9 mouse cellular contexts compared by ENCODE assay signal in the genomic region with DNA sequence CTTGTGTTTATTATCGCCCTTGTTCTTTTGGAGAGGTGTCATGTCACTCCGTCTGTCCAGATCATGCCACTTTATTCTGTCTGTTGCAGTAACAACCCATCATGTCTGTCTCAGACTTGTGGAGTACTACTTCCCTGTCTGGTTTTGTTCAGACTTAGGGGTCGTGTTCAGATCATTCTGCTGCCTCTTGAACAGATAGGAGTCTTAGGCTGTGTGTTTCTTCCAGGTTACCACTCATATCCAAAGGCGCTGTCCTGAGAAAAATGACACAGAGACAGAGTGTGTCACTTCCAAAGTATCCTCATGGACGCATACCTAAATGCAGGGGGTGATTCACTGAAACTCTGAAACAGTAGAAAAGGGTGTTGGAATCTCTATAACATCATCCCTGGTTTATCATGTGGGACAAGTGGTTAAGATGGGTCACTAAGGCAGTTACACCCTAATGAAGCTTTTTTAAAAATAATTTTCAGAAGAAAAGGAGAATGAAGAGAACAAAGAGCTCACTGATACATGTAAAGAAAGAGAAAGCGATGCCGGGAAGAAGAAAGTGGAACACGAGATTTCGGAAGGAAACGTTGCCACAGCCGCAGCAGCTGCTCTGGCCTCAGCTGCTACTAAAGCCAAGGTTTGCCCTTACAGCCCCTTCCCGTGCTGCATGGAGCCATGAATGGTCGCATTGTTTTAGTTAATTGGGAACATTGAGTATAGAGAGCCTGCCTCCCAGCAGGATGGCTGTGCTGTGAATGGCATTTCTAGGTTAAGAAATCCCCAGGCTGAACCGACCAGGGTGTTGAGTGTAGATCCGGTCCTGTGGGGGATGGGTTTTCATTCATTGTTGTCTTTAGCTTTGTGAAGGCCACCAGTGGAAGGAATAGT. TPM values are rescaled to one million over a fixed set of nuclear protein-coding genes. Genes with fewer than 3 reads are reported as not detected.
DNase-seq lines count a peak whose midpoint lies in the region; ATAC-seq and TF ChIP-seq lines count a peak whose summit lies in the region.
"Had no signal": no experiment of that assay in that cellular context is flagged by ENCODE, and none has a peak within 500 bp of the region (broad histone marks: within the 10 kb centered on the region; RNA-seq: fewer than 3 reads in every experiment).

No protein-coding gene starts in this region.

- H3K4me3 ChIP-seq in heart, embryonic 15.5 days: no peak overlapping the region
- no peak overlapping the region for H3K4me3 ChIP-seq in heart, adult 2 months
- no peak overlapping the region for H3K4me3 ChIP-seq in neural tube, embryonic 15.5 days (replicated peaks)
- no peak overlapping the region for H3K4me3 ChIP-seq in lung, postnatal 0 days (ENCODE audit: low read depth, low read length)

- no peak for ATAC-seq in heart, embryonic 15.5 days (replicated peaks; ENCODE audit: insufficient number of reproducible peaks, insufficient read depth, low FRiP score, low read depth)
- ATAC-seq in frontal cortex, adult (ENCODE audit: low TSS enrichment): peak; percentile 76
- peak; percentile 61; the same call in 1 of the 2 replicates for ATAC-seq in neural tube, embryonic 15.5 days (ENCODE audit: low FRiP score)
- no peak for ATAC-seq in lung, postnatal 0 days

- DNase-seq in heart, adult 2 months: no peak
- DNase-seq in left cerebral cortex, adult 8-10 months (ENCODE audit: low spot score in 2 of 2): peak; percentile 43 to 79
- no peak for DNase-seq in testis, postnatal 14 days (ENCODE audit: low spot score)
- no peak for DNase-seq in lung, postnatal 0 days (ENCODE audit: low spot score)
- no peak for DNase-seq in adrenal gland, adult (ENCODE audit: inconsistent age in 2 of 2, low spot score in 1 of 2)

- no peak for TF ChIP-seq CTCF in heart, adult 2 months (IDR thresholded peaks at IDR 0.05)
- TF ChIP-seq CTCF in lung, postnatal 0 days (IDR thresholded peaks at IDR 0.05): no peak

- peaks cover 60% of the 10 kb centered on the region for H3K36me3 ChIP-seq in heart, embryonic 15.5 days
- H3K36me3 ChIP-seq in heart, adult 2 months (ENCODE audit: control insufficient read depth, insufficient read depth, low read length): peaks cover 3% of the 10 kb centered on the region
- H3K36me3 ChIP-seq in neural tube, embryonic 15.5 days: peaks cover 68% of the 10 kb centered on the region
- peaks cover 31% of the 10 kb centered on the region; the same call in 1 of the 2 replicates for H3K36me3 ChIP-seq in lung, postnatal 0 days (ENCODE audit: insufficient read depth, low read length)

- no peaks in the 10 kb centered on the region for H3K79me2 ChIP-seq in heart, adult 2 months (replicated peaks; ENCODE audit: control insufficient read depth, insufficient read depth, low read length)

- no peak for TF ChIP-seq POLR2A in heart, adult 2 months (IDR thresholded peaks at IDR 0.05; ENCODE audit: insufficient read depth, low read depth, low read length)

- no peaks in the 10 kb centered on the region for H3K27me3 ChIP-seq in heart, embryonic 15.5 days
- no peaks in the 10 kb centered on the region for H3K27me3 ChIP-seq in heart, adult 2 months (ENCODE audit: control insufficient read depth, insufficient read depth, low read length)
- no peaks in the 10 kb centered on the region for H3K27me3 ChIP-seq in neural tube, embryonic 15.5 days (replicated peaks)
- H3K27me3 ChIP-seq in lung, postnatal 0 days (replicated peaks; ENCODE audit: insufficient read depth, low read length): no peaks in the 10 kb centered on the region
- H3K27me3 ChIP-seq: CH12.LX had no signal

- 59% methylated on average over 15 of the region's 15 CpGs for WGBS in heart, embryonic 15.5 days
- 68% methylated on average over 15 of the region's 15 CpGs for WGBS in heart, adult 2 months
- WGBS in neural tube, embryonic 15.5 days: 26% methylated on average over 15 of the region's 15 CpGs
- 70% methylated on average over 15 of the region's 15 CpGs for WGBS in lung, postnatal 0 days

- 0 out of 2 replicates have a peak, but pooled peaks cover 6% of the 10 kb centered on the region for H3K4me1 ChIP-seq in heart, embryonic 15.5 days (replicated peaks)
- H3K4me1 ChIP-seq in heart, adult 2 months (ENCODE audit: control insufficient read depth, insufficient read depth, low read length): no peaks in the 10 kb centered on the region
- 0 out of 2 replicates have a peak, but pooled peaks cover 6% of the 10 kb centered on the region for H3K4me1 ChIP-seq in neural tube, embryonic 15.5 days
- H3K4me1 ChIP-seq in lung, postnatal 0 days (ENCODE audit: insufficient read depth, low read depth, low read length): no peaks in the 10 kb centered on the region

- no peak overlapping the region for H3K9ac ChIP-seq in heart, embryonic 15.5 days
- no peak overlapping the region for H3K9ac ChIP-seq in heart, adult 2 months (ENCODE audit: low read depth, low read length)
- H3K9ac ChIP-seq in neural tube, embryonic 15.5 days (replicated peaks): no peak overlapping the region
- no peak overlapping the region for H3K9ac ChIP-seq in lung, postnatal 0 days (replicated peaks; ENCODE audit: low read depth)

- intact Hi-C loops in heart, adult 2 months (cut with DNase I): no loop called here

- H3K9me3 ChIP-seq in heart, embryonic 15.5 days (replicated peaks): no peaks in the 10 kb centered on the region
- no peaks in the 10 kb centered on the region for H3K9me3 ChIP-seq in neural tube, embryonic 15.5 days (replicated peaks)
- H3K9me3 ChIP-seq in lung, postnatal 0 days (ENCODE audit: low read length): no peaks in the 10 kb centered on the region

- H3K4me2 ChIP-seq in heart, embryonic 15.5 days: no peak overlapping the region
- peak overlapping the region; percentile 5; the same call in 1 of the 2 replicates for H3K4me2 ChIP-seq in neural tube, embryonic 15.5 days
- no peak overlapping the region for H3K4me2 ChIP-seq in lung, postnatal 0 days (replicated peaks; ENCODE audit: low read depth, low read length)

- H3K27ac ChIP-seq in heart, embryonic 15.5 days: 0 out of 2 replicates have a peak overlapping the region, but pooled peaks have one; percentile 8
- H3K27ac ChIP-seq in heart, adult 2 months: no peak overlapping the region
- peak overlapping the region; percentile 78 for H3K27ac ChIP-seq in neural tube, embryonic 15.5 days (replicated peaks)
- H3K27ac ChIP-seq in lung, postnatal 0 days (ENCODE audit: low read length): no peak overlapping the region

- no peak for TF ChIP-seq EP300 in heart, adult 2 months (IDR thresholded peaks at IDR 0.05; ENCODE audit: insufficient read depth, low read depth, low read length)
- no peak for TF ChIP-seq EP300 in lung, postnatal 0 days (IDR thresholded peaks at IDR 0.05)

RNA-seq across cellular contexts. Expression of gene Cspg5, which starts 37.8 kb away (rescaled TPM):
- polyA plus RNA-seq in heart, embryonic 15.5 days (2015; fragmentation: Nextera tagmentation; extraction: Ambion mirVana): 2.0 and 2.6 TPM in 2 replicates
- under 1 TPM; 0.21 to 0.23 TPM for total RNA-seq in heart, adult 2 months (2021)
- polyA plus RNA-seq in heart, adult 2 months (2012; rRNA removed): 0.15 and 0.29 TPM in 2 replicates
- 100 to 1,000 TPM; 360 to 411 (median 377) TPM for total RNA-seq in left cerebral cortex, adult 8-10 months (2022)
- polyA plus RNA-seq in neural tube, embryonic 15.5 days (2015; fragmentation: Nextera tagmentation; extraction: Ambion mirVana): 145 and 180 TPM in 2 replicates
- polyA plus RNA-seq in lung, postnatal 0 days (2015; fragmentation: Nextera tagmentation; extraction: Ambion mirVana): 1.9 and 2.1 TPM in 2 replicates

Comparison
In these comparisons a context has a peak if more than half of its experiments do, and no peak if none do; other contexts are left out.
1. H3K27ac ChIP-seq: peak in heart, embryonic 15.5 days (single experiment) and neural tube, embryonic 15.5 days (single experiment); none in heart, adult 2 months (single experiment) and lung, postnatal 0 days (single experiment).
2. ATAC-seq: peak in frontal cortex, adult (single experiment) and neural tube, embryonic 15.5 days (single experiment); none in heart, embryonic 15.5 days (single experiment) and lung, postnatal 0 days (single experiment).
3. DNase-seq: peak in left cerebral cortex, adult 8-10 months (2 of 2); none in heart, adult 2 months (0 of 2), testis, postnatal 14 days (single experiment), lung, postnatal 0 days (single experiment) and adrenal gland, adult (0 of 2).
4. RNA of gene Cspg5, which starts 37.8 kb away (polyA plus RNA-seq): 145 to 180 TPM in neural tube, embryonic 15.5 days; 2.0 to 2.6 TPM in heart, embryonic 15.5 days, 1.9 to 2.1 TPM in lung, postnatal 0 days and 0.15 to 0.29 TPM in heart, adult 2 months; every median in the first group is over 10 times any median in the second.